Mouse (Mus musculus): Measurements from ENCODE around the gene Dnah5. TPM values are rescaled to one million over a fixed set of nuclear protein-coding genes. Genes with fewer than 3 reads are reported as not detected.
A peak's percentile ranks its signal among the peaks of the same experiment; 100 is the strongest.

Gene Dnah5
- polyA plus RNA-seq, 1 experiment from 2014 or later: not detected

GRCm38 (mm10) chr15:28315812-28316528 lies 112.4 kb downstream of the Dnah5 start:
- Histone ChIP-seq H3K4me1 (ENCODE audit: insufficient read depth) (no peaks in the 10 kb centered on the region), H3K9ac (replicated peaks) (no peak overlapping the region), H3K27ac (ENCODE audit: low read depth) (no peak overlapping the region), H3K4me3 (ENCODE audit: low read depth, low read length) (no peak overlapping the region), H3K4me2 (ENCODE audit: low read depth, low read length) (no peak overlapping the region), H3K27me3 (ENCODE audit: insufficient read depth, low read length) (no peaks in the 10 kb centered on the region), H3K36me3 (replicated peaks; ENCODE audit: insufficient read depth, low read length) (no peaks in the 10 kb centered on the region), H3K9me3 (ENCODE audit: low read length) (no peaks in the 10 kb centered on the region)
- ATAC-seq: no peak
- TF ChIP-seq CTCF (IDR thresholded peaks at IDR 0.05; ENCODE audit: low read depth) (peak; percentile 71), EP300 (IDR thresholded peaks at IDR 0.05; ENCODE audit: low read depth) (no peak)
- DNase-seq: peak; percentile 31
- WGBS (ENCODE audit: insufficient replicate concordance): 30% methylated on average over 6 of the region's 6 CpGs

GRCm38 (mm10) chr15:28322533-28322932 lies 119.0 kb downstream of the Dnah5 start:
- Histone ChIP-seq H3K4me3 (ENCODE audit: low read depth, low read length) (no peak overlapping the region), H3K4me1 (ENCODE audit: insufficient read depth) (no peaks in the 10 kb centered on the region), H3K27me3 (ENCODE audit: insufficient read depth, low read length) (no peaks in the 10 kb centered on the region), H3K27ac (ENCODE audit: low read depth) (no peak overlapping the region), H3K9ac (replicated peaks) (no peak overlapping the region), H3K4me2 (ENCODE audit: low read depth, low read length) (no peak overlapping the region), H3K36me3 (replicated peaks; ENCODE audit: insufficient read depth, low read length) (no peaks in the 10 kb centered on the region), H3K9me3 (ENCODE audit: low read length) (no peaks in the 10 kb centered on the region)
- no peak for ATAC-seq
- no peak for DNase-seq
- 78% methylated on average over 7 of the region's 7 CpGs for WGBS (ENCODE audit: insufficient replicate concordance)
- no peak for TF ChIP-seq CTCF (IDR thresholded peaks at IDR 0.05; ENCODE audit: low read depth)
- TF ChIP-seq EP300 (IDR thresholded peaks at IDR 0.05; ENCODE audit: low read depth): no peak

- DNase-seq: no peak
- WGBS (ENCODE audit: insufficient replicate concordance): 74% methylated on average over 7 of the region's 7 CpGs
These were observed 123.4 kb downstream of the Dnah5 start for GRCm38 (mm10) chr15:28326985-28327384.

GRCm38 (mm10) chr15:28327441-28327840 lies 123.9 kb downstream of the Dnah5 start:
- H3K9me3 ChIP-seq (ENCODE audit: low read length): no peaks in the 10 kb centered on the region
- H3K4me3 ChIP-seq (ENCODE audit: low read depth, low read length): no peak overlapping the region
- H3K4me1 ChIP-seq (ENCODE audit: insufficient read depth): no peaks in the 10 kb centered on the region
- WGBS (ENCODE audit: insufficient replicate concordance): 81% methylated on average over 9 of the region's 9 CpGs
- no peak overlapping the region for H3K27ac ChIP-seq (ENCODE audit: low read depth)
- ATAC-seq: no peak
- no peaks in the 10 kb centered on the region for H3K36me3 ChIP-seq (replicated peaks; ENCODE audit: insufficient read depth, low read length)
- TF ChIP-seq CTCF (IDR thresholded peaks at IDR 0.05; ENCODE audit: low read depth): no peak
- no peak for TF ChIP-seq EP300 (IDR thresholded peaks at IDR 0.05; ENCODE audit: low read depth)
- H3K4me2 ChIP-seq (ENCODE audit: low read depth, low read length): no peak overlapping the region
- no peaks in the 10 kb centered on the region for H3K27me3 ChIP-seq (ENCODE audit: insufficient read depth, low read length)
- no peak overlapping the region for H3K9ac ChIP-seq (replicated peaks)
- DNase-seq: no peak

More at GRCm38 (mm10) chr15:28326985-28327384, 123.4 kb downstream of the Dnah5 start:
- Histone ChIP-seq H3K27me3 (ENCODE audit: insufficient read depth, low read length) (no peaks in the 10 kb centered on the region), H3K4me1 (ENCODE audit: insufficient read depth) (no peaks in the 10 kb centered on the region), H3K36me3 (replicated peaks; ENCODE audit: insufficient read depth, low read length) (no peaks in the 10 kb centered on the region), H3K27ac (ENCODE audit: low read depth) (no peak overlapping the region), H3K9me3 (ENCODE audit: low read length) (no peaks in the 10 kb centered on the region), H3K4me3 (ENCODE audit: low read depth, low read length) (no peak overlapping the region), H3K4me2 (ENCODE audit: low read depth, low read length) (no peak overlapping the region), H3K9ac (replicated peaks) (no peak overlapping the region)
- TF ChIP-seq CTCF (IDR thresholded peaks at IDR 0.05; ENCODE audit: low read depth) (no peak), EP300 (IDR thresholded peaks at IDR 0.05; ENCODE audit: low read depth) (no peak)
- ATAC-seq: no peak

GRCm38 (mm10) chr15:28341151-28341550 lies 137.6 kb downstream of the Dnah5 start:
- no peak for ATAC-seq
- no peak for DNase-seq
- whole genome bisulfite sequencing (ENCODE audit: insufficient replicate concordance): 39% methylated on average over 4 of the region's 4 CpGs
- Histone ChIP-seq H3K36me3 (replicated peaks; ENCODE audit: insufficient read depth, low read length) (no peaks in the 10 kb centered on the region), H3K27me3 (ENCODE audit: insufficient read depth, low read length) (no peaks in the 10 kb centered on the region), H3K4me3 (ENCODE audit: low read depth, low read length) (no peak overlapping the region), H3K4me2 (ENCODE audit: low read depth, low read length) (no peak overlapping the region), H3K9ac (replicated peaks) (no peak overlapping the region), H3K9me3 (ENCODE audit: low read length) (no peaks in the 10 kb centered on the region), H3K27ac (ENCODE audit: low read depth) (no peak overlapping the region), H3K4me1 (ENCODE audit: insufficient read depth) (no peaks in the 10 kb centered on the region)
- TF ChIP-seq EP300 (IDR thresholded peaks at IDR 0.05; ENCODE audit: low read depth): no peak
- TF ChIP-seq CTCF (IDR thresholded peaks at IDR 0.05; ENCODE audit: low read depth): no peak

GRCm38 (mm10) chr15:28367561-28367960 lies 164.0 kb downstream of the Dnah5 start:
- WGBS (ENCODE audit: insufficient replicate concordance): 76% methylated on average over 11 of the region's 11 CpGs
- no peak overlapping the region for H3K4me3 ChIP-seq (ENCODE audit: low read depth, low read length)
- H3K27ac ChIP-seq (ENCODE audit: low read depth): no peak overlapping the region
- no peak overlapping the region for H3K9ac ChIP-seq (replicated peaks)
- DNase-seq (no peak), ATAC-seq (no peak)
- H3K36me3 ChIP-seq (replicated peaks; ENCODE audit: insufficient read depth, low read length): no peaks in the 10 kb centered on the region
- H3K4me1 ChIP-seq (ENCODE audit: insufficient read depth): no peaks in the 10 kb centered on the region
- H3K4me2 ChIP-seq (ENCODE audit: low read depth, low read length): no peak overlapping the region
- TF ChIP-seq CTCF (IDR thresholded peaks at IDR 0.05; ENCODE audit: low read depth) (no peak), EP300 (IDR thresholded peaks at IDR 0.05; ENCODE audit: low read depth) (no peak)
- H3K9me3 ChIP-seq (ENCODE audit: low read length): no peaks in the 10 kb centered on the region; the same call in 1 of the 2 replicates
- no peaks in the 10 kb centered on the region for H3K27me3 ChIP-seq (ENCODE audit: insufficient read depth, low read length)
